Mouse (Mus musculus) liver, embryonic 16.5 days (tissue): ENCODE data around the gene Trim9. TPM values are rescaled to one million over a fixed set of nuclear protein-coding genes. Genes with fewer than 3 reads are reported as not detected.

Experiments
- ATAC-seq: fragments of 200-750 bp; cut with Nextera tagmentation; 2 replicates; pipeline ENCODE4 v1.8.0; 2017; ENCODE audit warnings: low read depth, mild to moderate bottlenecking, moderate number of reproducible peaks, moderate library complexity
- H3K27ac ChIP-seq: fragments of 300-500 bp; sonication (generic); 2 replicates; pipeline ENCODE4 v1.5.1; 2014; ENCODE audit warnings: mild to moderate bottlenecking, low read length
- H3K27me3 ChIP-seq: fragments of 300-500 bp; sonication (generic); 2 replicates; pipeline ENCODE4 v1.6.1; 2014; ENCODE audit warnings: low read depth, low read length, mixed read lengths; ENCODE audit not compliant: control insufficient read depth, insufficient read depth
- H3K36me3 ChIP-seq: fragments of 300-500 bp; sonication (generic); 2 replicates; pipeline ENCODE4 v1.6.1; 2014; ENCODE audit warnings: mild to moderate bottlenecking; ENCODE audit not compliant: control insufficient read depth, insufficient read depth
- H3K4me1 ChIP-seq: fragments of 300-500 bp; sonication (generic); 2 replicates; pipeline ENCODE4 v1.6.1; 2014; ENCODE audit warnings: low read depth, low read length, mixed read lengths; ENCODE audit not compliant: control insufficient read depth
- H3K4me2 ChIP-seq: fragments of 300-500 bp; sonication (generic); 2 replicates; pipeline ENCODE4 v1.6.1; 2014; ENCODE audit warnings: low read depth, low read length, mixed read lengths
- H3K4me3 ChIP-seq: fragments of 300-500 bp; sonication (generic); 2 replicates; pipeline ENCODE4 v1.5.1; 2014; ENCODE audit warnings: low read depth, mild to moderate bottlenecking, low read length
- H3K9ac ChIP-seq: fragments of 300-500 bp; sonication (generic); 2 replicates; pipeline ENCODE4 v1.6.1; 2014; ENCODE audit warnings: low read depth, low read length
- H3K9me3 ChIP-seq: fragments of 300-500 bp; sonication (generic); replicated peaks from 2 replicates; pipeline ENCODE4 v1.6.1; 2016; ENCODE audit warnings: low read length; ENCODE audit not compliant: control insufficient read depth
- WGBS: fragments of 180-500 bp; shearing (Covaris S2); extraction: QIAGEN DNeasy Blood & Tissue Kit; methylation state at CpG from one replicate; pipeline ENCODE4 v1.1.7; 2014; ENCODE audit not compliant: insufficient replicate concordance; 5-methylcytosine and 5-hydroxymethylcytosine counted together
- polyA plus RNA-seq: library from polyadenylated mRNA; unstranded; fragments of >200 nt; fragmentation: Nextera tagmentation; extraction: Ambion mirVana; gene quantifications from 2 replicates; pipeline ENCODE4 v1.2.1, GENCODE M21; 2015

The Trim9 gene
- polyA plus RNA-seq, 1 experiment from 2014 or later = 0.11 TPM

- no peak for ATAC-seq
- no peaks in the 10 kb centered on the region for H3K27me3 ChIP-seq
- H3K4me1 ChIP-seq = no peaks in the 10 kb centered on the region
- WGBS = 68% methylated on average over 6 of the region's 6 CpGs
- no peak overlapping the region for H3K27ac ChIP-seq
- H3K9me3 ChIP-seq = no peaks in the 10 kb centered on the region
- H3K4me2 ChIP-seq = no peak overlapping the region
- H3K4me3 ChIP-seq = no peak overlapping the region
- no peak overlapping the region for H3K9ac ChIP-seq
- H3K36me3 ChIP-seq = no peaks in the 10 kb centered on the region
These were observed 14.1 kb downstream of the Trim9 start for GRCm38 (mm10) chr12:70333253-70333805.

GRCm38 (mm10) chr12:70329059-70329458 lies 18.4 kb downstream of the Trim9 start:
- ATAC-seq = no peak
- no peaks in the 10 kb centered on the region for H3K4me1 ChIP-seq
- no peak overlapping the region for H3K9ac ChIP-seq
- WGBS = 59% methylated on average over 3 of the region's 3 CpGs
- no peaks in the 10 kb centered on the region for H3K36me3 ChIP-seq
- H3K4me3 ChIP-seq = no peak overlapping the region
- no peak overlapping the region for H3K27ac ChIP-seq
- H3K27me3 ChIP-seq = no peaks in the 10 kb centered on the region
- H3K4me2 ChIP-seq = no peak overlapping the region
- no peaks in the 10 kb centered on the region for H3K9me3 ChIP-seq

- H3K9me3 ChIP-seq = no peaks in the 10 kb centered on the region
- no peak overlapping the region for H3K4me2 ChIP-seq
- H3K27ac ChIP-seq = no peak overlapping the region
- no peak for ATAC-seq
- no peaks in the 10 kb centered on the region for H3K36me3 ChIP-seq
- H3K27me3 ChIP-seq = no peaks in the 10 kb centered on the region
- no peak overlapping the region for H3K9ac ChIP-seq
- H3K4me3 ChIP-seq = no peak overlapping the region
- H3K4me1 ChIP-seq = no peaks in the 10 kb centered on the region
- WGBS = 61% methylated on average over 1 of the region's 1 CpGs
These were observed 20.5 kb downstream of the Trim9 start for GRCm38 (mm10) chr12:70326956-70327355.

GRCm38 (mm10) chr12:70326393-70326792 lies 21.0 kb downstream of the Trim9 start:
- Histone ChIP-seq H3K36me3 (no peaks in the 10 kb centered on the region), H3K9ac (no peak overlapping the region), H3K27me3 (no peaks in the 10 kb centered on the region), H3K27ac (no peak overlapping the region), H3K4me3 (no peak overlapping the region), H3K9me3 (no peaks in the 10 kb centered on the region), H3K4me1 (no peaks in the 10 kb centered on the region), H3K4me2 (no peak overlapping the region)
- WGBS = 36% methylated on average over 2 of the region's 2 CpGs
- ATAC-seq = no peak

- ATAC-seq = no peak
- H3K4me1 ChIP-seq = no peaks in the 10 kb centered on the region
- no peak overlapping the region for H3K4me2 ChIP-seq
- no peak overlapping the region for H3K4me3 ChIP-seq
- no peak overlapping the region for H3K9ac ChIP-seq
- WGBS = 65% methylated on average over 7 of the region's 7 CpGs
- no peaks in the 10 kb centered on the region for H3K9me3 ChIP-seq
- H3K36me3 ChIP-seq = no peaks in the 10 kb centered on the region
- no peaks in the 10 kb centered on the region for H3K27me3 ChIP-seq
- H3K27ac ChIP-seq = no peak overlapping the region
These were observed 21.6 kb downstream of the Trim9 start for GRCm38 (mm10) chr12:70325826-70326225.

- Histone ChIP-seq H3K4me3 (no peak overlapping the region), H3K4me2 (no peak overlapping the region), H3K36me3 (no peaks in the 10 kb centered on the region), H3K9ac (no peak overlapping the region), H3K4me1 (no peaks in the 10 kb centered on the region), H3K27ac (no peak overlapping the region), H3K27me3 (no peaks in the 10 kb centered on the region), H3K9me3 (no peaks in the 10 kb centered on the region)
- no peak for ATAC-seq
- 48% methylated on average over 1 of the region's 1 CpGs for WGBS
These were observed 24.6 kb downstream of the Trim9 start for GRCm38 (mm10) chr12:70322790-70323189.

- H3K27ac ChIP-seq = no peak overlapping the region
- H3K4me2 ChIP-seq = no peak overlapping the region
- H3K9ac ChIP-seq = no peak overlapping the region
- no peaks in the 10 kb centered on the region for H3K27me3 ChIP-seq
- H3K4me1 ChIP-seq = no peaks in the 10 kb centered on the region
- H3K9me3 ChIP-seq = no peaks in the 10 kb centered on the region
- H3K36me3 ChIP-seq = no peaks in the 10 kb centered on the region
- 73% methylated on average over 9 of the region's 9 CpGs for WGBS
- no peak overlapping the region for H3K4me3 ChIP-seq
- no peak for ATAC-seq
These were observed 31.3 kb downstream of the Trim9 start for GRCm38 (mm10) chr12:70316147-70316546.

- Histone ChIP-seq H3K9me3 (no peaks in the 10 kb centered on the region), H3K4me2 (no peak overlapping the region), H3K27me3 (no peaks in the 10 kb centered on the region), H3K9ac (no peak overlapping the region), H3K4me1 (no peaks in the 10 kb centered on the region; the same call in 1 of the 2 replicates), H3K36me3 (no peaks in the 10 kb centered on the region), H3K4me3 (no peak overlapping the region), H3K27ac (no peak overlapping the region)
- WGBS = 74% methylated on average over 7 of the region's 7 CpGs
- ATAC-seq = no peak
These were observed 39.5 kb downstream of the Trim9 start for GRCm38 (mm10) chr12:70307881-70308280.

GRCm38 (mm10) chr12:70307062-70307461 lies 40.4 kb downstream of the Trim9 start:
- Histone ChIP-seq H3K27ac (no peak overlapping the region), H3K4me2 (no peak overlapping the region), H3K36me3 (no peaks in the 10 kb centered on the region), H3K27me3 (no peaks in the 10 kb centered on the region), H3K4me1 (no peaks in the 10 kb centered on the region; the same call in 1 of the 2 replicates), H3K9ac (no peak overlapping the region), H3K9me3 (no peaks in the 10 kb centered on the region), H3K4me3 (no peak overlapping the region)
- ATAC-seq = no peak
- 56% methylated on average over 5 of the region's 5 CpGs for WGBS
